In the genomic region with DNA sequence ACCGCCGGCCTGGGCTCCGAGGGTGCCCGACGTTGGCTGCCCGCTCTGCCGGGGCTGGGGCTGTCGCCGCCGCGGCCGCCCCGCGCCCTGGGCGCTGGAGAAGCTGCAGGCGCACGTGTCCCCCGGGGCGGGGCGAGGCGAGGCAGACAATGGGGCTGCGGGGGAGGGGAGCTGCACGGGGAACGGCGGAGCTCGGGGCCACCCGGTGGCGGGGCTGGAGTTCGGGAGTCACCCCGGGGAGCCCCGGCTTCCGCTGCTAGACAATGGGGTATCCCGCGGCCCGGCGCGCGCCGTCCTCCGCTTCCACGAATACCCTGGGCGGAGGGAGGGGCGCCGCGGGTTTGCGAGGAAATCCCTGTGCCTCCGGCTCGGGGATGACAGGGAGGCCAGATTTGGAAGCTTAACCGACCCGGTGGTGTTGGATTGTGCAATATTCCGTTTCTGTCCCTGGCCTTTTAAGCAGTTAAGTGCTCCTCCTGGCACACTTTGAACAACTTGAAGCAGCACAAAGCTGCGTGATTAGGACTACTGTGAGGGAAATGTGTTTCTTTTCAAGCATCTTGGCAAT, we compare ENCODE assay signal across 8 mouse cellular contexts. TPM values are rescaled to one million over a fixed set of nuclear protein-coding genes. Genes with fewer than 3 reads are reported as not detected.
DNase-seq lines count a peak whose midpoint lies in the region; ATAC-seq and TF ChIP-seq lines count a peak whose summit lies in the region.

No protein-coding gene starts in this region.

- peaks cover 31% of the 10 kb centered on the region for H3K79me2 ChIP-seq in CH12.LX (replicated peaks; ENCODE audit: control insufficient read depth, extremely low read depth, insufficient read depth, poor library complexity, severe bottlenecking)

- dilution Hi-C loops in CH12.LX (cut with MboI; ENCODE audit: extremely low pct_ligation_motif_present, extremely low pct_unique_long_range_greater_than_20kb, low sequenced_read_pairs), result no loop called here

- DNase-seq in CH12.LX (ENCODE audit: extremely low read depth), result no peak
- DNase-seq in adrenal gland, adult 8-10 months, result peak; percentile 78
- DNase-seq in embryonic facial prominence, embryonic 14.5 days (ENCODE audit: low spot score), result peak; percentile 83
- DNase-seq in heart, adult 9 months (ENCODE audit: low spot score in 2 of 2), result peak; percentile 92 to 93
- peak; percentile 85 to 92 for DNase-seq in kidney, postnatal 25 days
- peak; percentile 85 for DNase-seq in right cerebral cortex, adult 18-20 months
- DNase-seq in yolk sac, embryonic 10.5 days (ENCODE audit: low spot score), result no peak

- 0 out of 2 replicates have a peak, but pooled peaks have one; percentile 19 for TF ChIP-seq EP300 in CH12.LX (IDR thresholded peaks at IDR 0.05; ENCODE audit: low read length)

- H3K27ac ChIP-seq in CH12.LX (ENCODE audit: insufficient read depth, low read depth), result no peak overlapping the region
- peak overlapping the region; percentile 99 for H3K27ac ChIP-seq in embryonic facial prominence, embryonic 14.5 days (replicated peaks; ENCODE audit: low read depth, low read length)
- peak overlapping the region; percentile 100 for H3K27ac ChIP-seq in lung, embryonic 15.5 days

- no peak for ATAC-seq in embryonic facial prominence, embryonic 14.5 days (ENCODE audit: low read depth)
- no peak for ATAC-seq in lung, embryonic 15.5 days (ENCODE audit: borderline replicate concordance, extremely low read depth, low FRiP score, low TSS enrichment)

- no peaks in the 10 kb centered on the region for H3K9me3 ChIP-seq in CH12.LX (replicated peaks; ENCODE audit: low read length)
- H3K9me3 ChIP-seq in embryonic facial prominence, embryonic 14.5 days (ENCODE audit: control insufficient read depth, low read length), result no peaks in the 10 kb centered on the region
- no peaks in the 10 kb centered on the region for H3K9me3 ChIP-seq in lung, embryonic 15.5 days

- TF ChIP-seq POLR2A in CH12.LX (IDR thresholded peaks at IDR 0.05; ENCODE audit: low read depth, low read length), result no peak

- no peak for TF ChIP-seq CTCF in CH12.LX (conservative IDR thresholded peaks at IDR 0.05 in 1 of 2, IDR thresholded peaks at IDR 0.05 in 1 of 2; ENCODE audit: low read depth in 2 of 2, low read length in 2 of 2)

- peaks cover 0 to 16% of the 10 kb centered on the region in 2 experiments; a peak in 2 of 4 replicates for H3K4me1 ChIP-seq in CH12.LX (ENCODE audit: control insufficient read depth in 1 of 2, insufficient read depth in 2 of 2)
- peaks cover 7% of the 10 kb centered on the region for H3K4me1 ChIP-seq in embryonic facial prominence, embryonic 14.5 days (ENCODE audit: control insufficient read depth, insufficient read depth, low read length)
- peaks cover 16% of the 10 kb centered on the region for H3K4me1 ChIP-seq in lung, embryonic 15.5 days

- peak overlapping the region; percentile 56 for H3K9ac ChIP-seq in CH12.LX (ENCODE audit: insufficient read depth, low read depth)
- H3K9ac ChIP-seq in embryonic facial prominence, embryonic 14.5 days (ENCODE audit: low read depth, low read length), result peak overlapping the region; percentile 95
- H3K9ac ChIP-seq in lung, embryonic 15.5 days, result peak overlapping the region; percentile 87

- H3K36me3 ChIP-seq in CH12.LX (replicated peaks in 1 of 2; ENCODE audit: control insufficient read depth in 1 of 2, insufficient read depth in 1 of 2, low read length in 1 of 2), result peaks cover 0 to 14% of the 10 kb centered on the region in 2 experiments
- peaks cover 23% of the 10 kb centered on the region for H3K36me3 ChIP-seq in embryonic facial prominence, embryonic 14.5 days (ENCODE audit: control insufficient read depth, insufficient read depth, low read length)
- no peaks in the 10 kb centered on the region for H3K36me3 ChIP-seq in lung, embryonic 15.5 days

- peaks cover 11% of the 10 kb centered on the region for H3K27me3 ChIP-seq in CH12.LX (replicated peaks)
- no peaks in the 10 kb centered on the region for H3K27me3 ChIP-seq in embryonic facial prominence, embryonic 14.5 days (replicated peaks; ENCODE audit: control insufficient read depth, insufficient read depth, low read length)
- no peaks in the 10 kb centered on the region for H3K27me3 ChIP-seq in lung, embryonic 15.5 days

- no peak for TF ChIP-seq RAD21 in CH12.LX (IDR thresholded peaks at IDR 0.05; ENCODE audit: low read depth, low read length)

- WGBS in embryonic facial prominence, embryonic 14.5 days, result 0% methylated on average over 13 of the region's 52 CpGs
- under 1% methylated on average over 27 of the region's 52 CpGs for WGBS in lung, embryonic 15.5 days

- in situ Hi-C loops in CH12.LX (cut with MboI; ENCODE audit: low pct_ligation_motif_present, low pct_unique_long_range_greater_than_20kb, low sequenced_read_pairs), result loop anchor here (5.0 kb wide), 1 partner anchor 39 kb away; no protein-coding TSS in a partner anchor

- peak overlapping the region; percentile 30 for H3K4me2 ChIP-seq in CH12.LX (ENCODE audit: insufficient read depth, low read depth, poor library complexity, severe bottlenecking)
- H3K4me2 ChIP-seq in embryonic facial prominence, embryonic 14.5 days (ENCODE audit: low read depth, low read length), result peak overlapping the region; percentile 75
- peak overlapping the region; percentile 54 for H3K4me2 ChIP-seq in lung, embryonic 15.5 days

- H3K4me3 ChIP-seq in CH12.LX (replicated peaks in 1 of 3; ENCODE audit: low read depth in 2 of 3, low read length in 2 of 3, poor library complexity in 1 of 3), result peak overlapping the region; percentile 56 to 65 (median 63)
- H3K4me3 ChIP-seq in embryonic facial prominence, embryonic 14.5 days (ENCODE audit: low read depth, low read length), result peak overlapping the region; percentile 99
- H3K4me3 ChIP-seq in lung, embryonic 15.5 days, result peak overlapping the region; percentile 100

TF ChIP-seq in CH12.LX, 34 proteins besides CTCF, POLR2A, EP300 and RAD21:
- TF ChIP-seq MXI1 (IDR thresholded peaks at IDR 0.05; ENCODE audit: low read depth, low read length) (peak; percentile 91), SIN3A (IDR thresholded peaks at IDR 0.05; ENCODE audit: low read length) (no peak), ZMIZ1 (IDR thresholded peaks at IDR 0.05; ENCODE audit: low read depth, low read length) (no peak), TBP (conservative IDR thresholded peaks at IDR 0.05; ENCODE audit: low read depth, low read length) (no peak), USF1 (IDR thresholded peaks at IDR 0.05; ENCODE audit: low read depth, low read length) (peak; percentile 41), BHLHE40 (IDR thresholded peaks at IDR 0.05; ENCODE audit: low read depth, low read length) (peak; percentile 81), IRF4 (IDR thresholded peaks at IDR 0.05; ENCODE audit: low read depth, low read length) (0 out of 2 replicates have a peak, but pooled peaks have one; percentile 4)

RNA-seq across cellular contexts. Expression of a gene that starts 0.5 kb away (rescaled TPM):
- total RNA-seq in CH12.LX (2012; rRNA removed), result 102 and 141 TPM in 2 replicates
- total RNA-seq in CH12.LX (2014; rRNA removed), result 227 and 267 TPM in 2 replicates
- 213 and 267 TPM in 2 replicates for polyA plus RNA-seq in CH12.LX (2012; ENCODE audit: insufficient read length, low read depth)
- 10 to 100 TPM; 57.7 to 79.2 (median 71.1) TPM for total RNA-seq in adrenal gland, adult 8-10 months (2022)
- 118 and 123 TPM in 2 replicates for polyA plus RNA-seq in embryonic facial prominence, embryonic 14.5 days (2014; fragmentation: Nextera tagmentation; extraction: Ambion mirVana)
- polyA plus RNA-seq in lung, embryonic 15.5 days (2015; fragmentation: Nextera tagmentation; extraction: Ambion mirVana), result 96.0 and 108 TPM in 2 replicates

RNA-seq across cellular contexts. Expression of a gene that starts 26.5 kb away (rescaled TPM):
- 0.67 TPM in 1 of 2 replicates, not detected in the other for total RNA-seq in CH12.LX (2012; rRNA removed)
- not detected in 2 replicates for total RNA-seq in CH12.LX (2014; rRNA removed)
- 3.9 and 9.4 TPM in 2 replicates for polyA plus RNA-seq in CH12.LX (2012; ENCODE audit: insufficient read length, low read depth)
- total RNA-seq in adrenal gland, adult 8-10 months (2022), result 1 to 10 TPM in 3 of 4 experiments, not detected in 1; 1.1 to 2.8 (median 1.1) TPM
- polyA plus RNA-seq in embryonic facial prominence, embryonic 14.5 days (2014; fragmentation: Nextera tagmentation; extraction: Ambion mirVana), result 0.58 and 1.2 TPM in 2 replicates
- 0.62 TPM in 1 of 2 replicates, not detected in the other for polyA plus RNA-seq in lung, embryonic 15.5 days (2015; fragmentation: Nextera tagmentation; extraction: Ambion mirVana)

RNA-seq across cellular contexts. Expression of a gene that starts 44.2 kb away (rescaled TPM):
- total RNA-seq in CH12.LX (2012; rRNA removed), result 8.0 and 8.7 TPM in 2 replicates
- 13.9 and 17.4 TPM in 2 replicates for total RNA-seq in CH12.LX (2014; rRNA removed)
- polyA plus RNA-seq in CH12.LX (2012; ENCODE audit: insufficient read length, low read depth), result 10.0 and 10.6 TPM in 2 replicates
- total RNA-seq in adrenal gland, adult 8-10 months (2022), result 10 to 100 TPM; 59.6 to 64.5 (median 63.1) TPM
- polyA plus RNA-seq in embryonic facial prominence, embryonic 14.5 days (2014; fragmentation: Nextera tagmentation; extraction: Ambion mirVana), result 24.6 and 25.1 TPM in 2 replicates
- 26.3 and 27.5 TPM in 2 replicates for polyA plus RNA-seq in lung, embryonic 15.5 days (2015; fragmentation: Nextera tagmentation; extraction: Ambion mirVana)

Comparison
In these comparisons a context has a peak if more than half of its experiments do, and no peak if none do; other contexts are left out.
1. DNase-seq: peak in adrenal gland, adult 8-10 months (single experiment), embryonic facial prominence, embryonic 14.5 days (single experiment), heart, adult 9 months (2 of 2), kidney, postnatal 25 days (2 of 2) and right cerebral cortex, adult 18-20 months (single experiment); none in CH12.LX (single experiment) and yolk sac, embryonic 10.5 days (single experiment).
2. Peak in every context shown above with its lines, with median percentiles within 50 percentile points of each other: H3K4me2 ChIP-seq, H3K4me3 ChIP-seq and H3K9ac ChIP-seq.